Comparison of ENCODE assay signal across 20 mouse cellular contexts in genomic region chr19:33164801-33165200, GRCm38 (mm10).
A peak's percentile ranks its signal among the peaks of the same experiment; 100 is the strongest.
DNase-seq lines count a peak whose midpoint lies in the region; ATAC-seq and TF ChIP-seq lines count a peak whose summit lies in the region.
"Had no signal": no experiment of that assay in that cellular context is flagged by ENCODE, and none has a peak within 500 bp of the region (broad histone marks: within the 10 kb centered on the region; RNA-seq: fewer than 3 reads in every experiment).

No protein-coding gene starts in this region.

- peak; percentile 8 for DNase-seq in thymus, postnatal 0 days (ENCODE audit: low spot score)
- DNase-seq in thymus, postnatal 4 days, result no peak
- DNase-seq in 416B (ENCODE audit: low read depth) (peak; percentile 84), Patski (ENCODE audit: low read depth, low spot score) (no peak)
- peak; percentile 20 for DNase-seq in Muller cell, postnatal 12 days (ENCODE audit: inconsistent ontology term)
- no peak for DNase-seq in heart, adult 9 months (ENCODE audit: low spot score in 2 of 2)
- no peak for DNase-seq in thymus, postnatal 14 days
- no peak for DNase-seq in adrenal gland, adult 8-10 months
- DNase-seq: adrenal gland, adult 2 months; adrenal gland, postnatal 14 days; adrenal gland, postnatal 36 days; cerebellum, adult 11-12 months; cerebellum, adult 2 months; cerebellum, adult 9-10 months; cerebellum, postnatal 10 days; cerebellum, postnatal 25 days had no signal

- peaks cover 9% of the 10 kb centered on the region for H3K27me3 ChIP-seq in Patski
- H3K27me3 ChIP-seq: embryonic facial prominence, embryonic 15.5 days; forebrain, embryonic 12.5 days had no signal

- peak; percentile 95 for ATAC-seq in Patski
- ATAC-seq: forebrain, embryonic 14.5 days; forebrain, embryonic 16.5 days had no signal

- POLR2A ChIA-PET in Patski (lab: Charles Lee), result no interaction called here

- CTCF ChIA-PET in Patski (lab: Charles Lee), result interaction anchor here (1.2 kb wide), 1 partner anchor 41 kb away, joined by 3 read pairs; no protein-coding TSS in a partner anchor

- no peak for TF ChIP-seq CTCF in Patski (IDR thresholded peaks at IDR 0.05)

- in situ Hi-C loops in Patski (cut with MboI; ENCODE audit: low pct_unique_long_range_greater_than_20kb), result no loop called here

Comparison
In these comparisons a context has a peak if more than half of its experiments do, and no peak if none do; other contexts are left out.
1. DNase-seq: peak in thymus, postnatal 0 days (single experiment), 416B (single experiment) and Muller cell, postnatal 12 days (single experiment); none in thymus, postnatal 4 days (single experiment), Patski (single experiment), heart, adult 9 months (0 of 2), thymus, postnatal 14 days (single experiment) and adrenal gland, adult 8-10 months (single experiment).